Mouse (Mus musculus): ENCODE results near the gene Mbtd1. TPM values are rescaled to one million over a fixed set of nuclear protein-coding genes. Genes with fewer than 3 reads are reported as not detected.
A peak's percentile ranks its signal among the peaks of the same experiment; 100 is the strongest.

The Mbtd1 gene
- total and polyA plus RNA-seq, 3 experiments, result 19.9 to 46.5 (median 21.5) TPM

DNA sequence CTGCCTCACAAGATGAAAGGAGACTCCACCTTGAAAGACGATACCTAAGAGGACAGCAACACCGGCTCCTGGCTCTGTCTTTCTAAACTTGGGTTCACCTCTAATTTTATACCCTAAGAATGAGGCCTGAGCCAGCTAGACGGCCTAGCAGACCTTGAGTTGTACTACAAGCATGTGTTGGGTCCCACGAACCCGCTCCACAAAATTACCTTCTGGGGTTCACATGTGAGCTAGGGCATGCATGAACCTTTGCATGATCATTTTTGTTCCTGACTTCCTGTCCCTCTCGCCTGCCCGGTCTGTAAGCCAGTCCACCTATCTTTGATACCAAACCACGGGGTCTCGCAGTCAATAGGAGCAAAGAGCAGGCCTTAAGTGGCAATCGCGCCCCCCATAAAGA lies 81.7 kb downstream of the Mbtd1 start:
- Histone ChIP-seq H3K27me3 (replicated peaks) (no peaks in the 10 kb centered on the region), H3K27ac (ENCODE audit: insufficient read depth, low read depth) (peak overlapping the region; percentile 79), H3K9me3 (replicated peaks; ENCODE audit: low read length) (no peaks in the 10 kb centered on the region), H3K4me2 (ENCODE audit: insufficient read depth, low read depth, poor library complexity, severe bottlenecking) (peak overlapping the region; percentile 53), H3K79me2 (replicated peaks; ENCODE audit: control insufficient read depth, extremely low read depth, insufficient read depth, poor library complexity, severe bottlenecking) (peaks cover 49% of the 10 kb centered on the region), H3K4me1 (ENCODE audit: control insufficient read depth in 1 of 2, insufficient read depth in 2 of 2) (peaks cover 5 to 37% of the 10 kb centered on the region in 2 experiments), H3K36me3 (replicated peaks in 1 of 2; ENCODE audit: control insufficient read depth in 1 of 2, insufficient read depth in 1 of 2, low read length in 1 of 2) (peaks cover 31 to 37% of the 10 kb centered on the region in 2 experiments), H3K4me3 (replicated peaks in 1 of 3; ENCODE audit: low read depth in 2 of 3, low read length in 2 of 3, poor library complexity in 1 of 3) (peak overlapping the region; percentile 75 to 96 (median 83)), H3K9ac (ENCODE audit: insufficient read depth, low read depth) (peak overlapping the region; percentile 76)
- in situ Hi-C loops (cut with MboI; ENCODE audit: low pct_ligation_motif_present, low pct_unique_long_range_greater_than_20kb, low sequenced_read_pairs), result loop anchor here (10.0 to 25.0 kb wide), 2 partner anchors 107 to 295 kb away; no protein-coding TSS in a partner anchor
- dilution Hi-C loops (cut with MboI; ENCODE audit: extremely low pct_ligation_motif_present, extremely low pct_unique_long_range_greater_than_20kb, low sequenced_read_pairs), result no loop called here
- no peak; the same call in 1 of the 2 replicates for TF ChIP-seq UBTF (IDR thresholded peaks at IDR 0.05; ENCODE audit: low read depth, low read length)
- TF ChIP-seq BHLHE40 (IDR thresholded peaks at IDR 0.05; ENCODE audit: low read depth, low read length), result 0 out of 2 replicates have a peak, but pooled peaks have one; percentile 41
- DNase-seq (ENCODE audit: extremely low read depth), result no peak

DNA sequence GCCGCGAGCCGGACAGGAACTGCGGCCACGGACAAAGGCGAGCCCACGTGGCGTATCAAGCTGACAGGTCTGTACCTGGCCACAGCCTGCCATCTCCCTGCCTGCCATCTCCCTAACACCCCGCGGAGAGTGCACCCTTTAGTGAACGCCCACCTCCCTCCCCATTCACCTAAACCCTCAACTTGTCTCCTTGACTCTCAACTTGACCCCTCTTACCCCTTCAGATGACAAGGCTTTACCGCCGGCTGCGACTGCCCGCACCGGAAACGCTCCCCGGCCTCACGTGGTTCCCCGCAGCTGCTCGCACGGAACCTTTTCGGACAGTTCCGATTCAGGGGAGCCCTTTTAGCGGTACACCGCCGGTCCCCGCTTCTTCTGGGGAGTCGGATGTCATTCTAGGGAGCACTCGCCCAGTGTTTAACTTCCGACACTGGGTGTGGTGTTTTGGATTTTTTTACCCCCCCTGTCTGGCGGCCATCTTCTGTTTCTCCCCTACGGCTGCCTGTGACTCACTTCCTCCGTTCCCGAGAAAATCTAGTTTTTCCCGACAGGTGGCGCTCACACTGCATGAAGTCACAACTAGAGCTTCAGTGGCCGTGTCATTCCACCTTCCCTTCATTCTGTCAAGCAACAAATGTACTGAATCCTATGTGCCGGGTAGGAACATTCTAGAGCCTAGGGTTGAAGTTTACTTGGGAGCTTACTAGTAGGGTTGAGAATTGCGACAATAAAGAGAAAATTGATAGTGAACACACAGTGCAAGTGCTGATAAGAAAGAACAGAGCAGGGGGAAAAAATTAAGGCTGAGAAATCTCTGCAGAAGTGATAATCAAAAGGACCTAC lies 82.6 kb downstream of the Mbtd1 start, which contains the start of the genes Gm20390 and Nme1:
Gm20390 (minus strand) TSS at position 289 of the 843 bp plus-strand sequence.
Nme1 (minus strand) TSS at position 517 of the 843 bp plus-strand sequence.
- H3K27me3 ChIP-seq (replicated peaks), result no peaks in the 10 kb centered on the region
- H3K4me1 ChIP-seq (ENCODE audit: control insufficient read depth in 1 of 2, insufficient read depth in 2 of 2), result peaks cover 5 to 37% of the 10 kb centered on the region in 2 experiments
- peaks cover 22 to 29% of the 10 kb centered on the region in 2 experiments for H3K36me3 ChIP-seq (replicated peaks in 1 of 2; ENCODE audit: control insufficient read depth in 1 of 2, insufficient read depth in 1 of 2, low read length in 1 of 2)
- H3K9me3 ChIP-seq (replicated peaks; ENCODE audit: low read length), result no peaks in the 10 kb centered on the region
- peak within 1 kb of the TSS; percentile 76 for H3K9ac ChIP-seq (ENCODE audit: insufficient read depth, low read depth)
- peak within 1 kb of the TSS; percentile 79 for H3K27ac ChIP-seq (ENCODE audit: insufficient read depth, low read depth)
- dilution Hi-C loops (cut with MboI; ENCODE audit: extremely low pct_ligation_motif_present, extremely low pct_unique_long_range_greater_than_20kb, low sequenced_read_pairs), result no loop called here
- DNase-seq (ENCODE audit: extremely low read depth), result peak; percentile 100
- H3K79me2 ChIP-seq (replicated peaks; ENCODE audit: control insufficient read depth, extremely low read depth, insufficient read depth, poor library complexity, severe bottlenecking), result peaks cover 46% of the 10 kb centered on the region
- H3K4me3 ChIP-seq (replicated peaks in 1 of 3; ENCODE audit: low read depth in 2 of 3, low read length in 2 of 3, poor library complexity in 1 of 3), result peak within 1 kb of the TSS; percentile 75 to 96 (median 83)
- in situ Hi-C loops (cut with MboI; ENCODE audit: low pct_ligation_motif_present, low pct_unique_long_range_greater_than_20kb, low sequenced_read_pairs), result loop anchor here (10.0 to 25.0 kb wide), 2 partner anchors 107 to 294 kb away; no protein-coding TSS in a partner anchor
- H3K4me2 ChIP-seq (ENCODE audit: insufficient read depth, low read depth, poor library complexity, severe bottlenecking), result peak within 1 kb of the TSS; percentile 90
- TF ChIP-seq NRF1 (IDR thresholded peaks at IDR 0.05; ENCODE audit: low read depth, low read length) (peak; percentile 71), SMC3 (IDR thresholded peaks at IDR 0.05; ENCODE audit: low read depth, low read length) (peak; percentile 91), POLR2A (IDR thresholded peaks at IDR 0.05; ENCODE audit: low read depth, low read length) (peak; percentile 90), HCFC1 (IDR thresholded peaks at IDR 0.05; ENCODE audit: low read depth, low read length) (peak; percentile 98), TBP (conservative IDR thresholded peaks at IDR 0.05; ENCODE audit: low read depth, low read length) (peak; percentile 90), GABPA (IDR thresholded peaks at IDR 0.05; ENCODE audit: insufficient replicate concordance, low read depth, low read length) (peak; percentile 42; the same call in 1 of the 2 replicates), ZMIZ1 (IDR thresholded peaks at IDR 0.05; ENCODE audit: low read depth, low read length) (no peak), E2F4 (IDR thresholded peaks at IDR 0.05; ENCODE audit: insufficient replicate concordance, low read depth, low read length) (peak; percentile 86; the same call in 1 of the 2 replicates), ELF1 (IDR thresholded peaks at IDR 0.05; ENCODE audit: low read depth, low read length) (peak; percentile 92), TCF12 (IDR thresholded peaks at IDR 0.05; ENCODE audit: low read depth, low read length) (peak; percentile 98), KAT2A (IDR thresholded peaks at IDR 0.05; ENCODE audit: insufficient replicate concordance, low read length) (peak; percentile 95), MEF2A (IDR thresholded peaks at IDR 0.05; ENCODE audit: borderline replicate concordance, low read depth, low read length) (peak; percentile 94), ZKSCAN1 (IDR thresholded peaks at IDR 0.05; ENCODE audit: borderline replicate concordance, low read depth, low read length) (no peak), RAD21 (IDR thresholded peaks at IDR 0.05; ENCODE audit: low read depth, low read length) (peak; percentile 99), MAFK (IDR thresholded peaks at IDR 0.05; ENCODE audit: insufficient replicate concordance, low read length) (0 out of 2 replicates have a peak, but pooled peaks have one; percentile 33), MAZ (IDR thresholded peaks at IDR 0.05; ENCODE audit: low read depth, low read length) (peak; percentile 99), USF1 (IDR thresholded peaks at IDR 0.05; ENCODE audit: low read depth, low read length) (peak; percentile 95), IRF4 (IDR thresholded peaks at IDR 0.05; ENCODE audit: low read depth, low read length) (peak; percentile 94), NELFE (IDR thresholded peaks at IDR 0.05; ENCODE audit: low read depth, low read length) (peak; percentile 93), JUN (IDR thresholded peaks at IDR 0.05; ENCODE audit: insufficient read depth, low read depth, low read length) (peak; percentile 91), UBTF (IDR thresholded peaks at IDR 0.05; ENCODE audit: low read depth, low read length) (peak; percentile 17; the same call in 1 of the 2 replicates), CTCF (conservative IDR thresholded peaks at IDR 0.05 in 1 of 2, IDR thresholded peaks at IDR 0.05 in 1 of 2; ENCODE audit: low read depth in 2 of 2, low read length in 2 of 2) (peak; percentile 59 to 99), CHD2 (IDR thresholded peaks at IDR 0.05; ENCODE audit: low read length) (peak; percentile 83), ETS1 (conservative IDR thresholded peaks at IDR 0.05; ENCODE audit: low read depth, low read length) (peak; percentile 87), ZNF384 (IDR thresholded peaks at IDR 0.05; ENCODE audit: low read depth, low read length) (peak; percentile 94), BHLHE40 (IDR thresholded peaks at IDR 0.05; ENCODE audit: low read depth, low read length) (peak; percentile 97), EP300 (IDR thresholded peaks at IDR 0.05; ENCODE audit: low read length) (peak; percentile 9; the same call in 1 of the 2 replicates), PAX5 (IDR thresholded peaks at IDR 0.05; ENCODE audit: low read length) (no peak), ZC3H11A (IDR thresholded peaks at IDR 0.05; ENCODE audit: low read depth, low read length) (peak; percentile 66)
